Mouse (Mus musculus): ENCODE measurements around the gene Rcn1.

Rcn1 gene

GRCm38 (mm10) chr2:105337171-105337875 is 61.8 kb downstream of the Rcn1 start:
- DNase-seq (ENCODE audit: low read depth, low spot score): no peak

GRCm38 (mm10) chr2:105336314-105337027 is 62.6 kb downstream of the Rcn1 start:
- DNase-seq (ENCODE audit: low read depth, low spot score): no peak
